Mouse (Mus musculus): ENCODE data around the gene Bcan. TPM values are rescaled to one million over a fixed set of nuclear protein-coding genes. Genes with fewer than 3 reads are reported as not detected.

Bcan gene
- total and polyA plus RNA-seq, 3 experiments, result 0.04 TPM; not detected in 2

DNA sequence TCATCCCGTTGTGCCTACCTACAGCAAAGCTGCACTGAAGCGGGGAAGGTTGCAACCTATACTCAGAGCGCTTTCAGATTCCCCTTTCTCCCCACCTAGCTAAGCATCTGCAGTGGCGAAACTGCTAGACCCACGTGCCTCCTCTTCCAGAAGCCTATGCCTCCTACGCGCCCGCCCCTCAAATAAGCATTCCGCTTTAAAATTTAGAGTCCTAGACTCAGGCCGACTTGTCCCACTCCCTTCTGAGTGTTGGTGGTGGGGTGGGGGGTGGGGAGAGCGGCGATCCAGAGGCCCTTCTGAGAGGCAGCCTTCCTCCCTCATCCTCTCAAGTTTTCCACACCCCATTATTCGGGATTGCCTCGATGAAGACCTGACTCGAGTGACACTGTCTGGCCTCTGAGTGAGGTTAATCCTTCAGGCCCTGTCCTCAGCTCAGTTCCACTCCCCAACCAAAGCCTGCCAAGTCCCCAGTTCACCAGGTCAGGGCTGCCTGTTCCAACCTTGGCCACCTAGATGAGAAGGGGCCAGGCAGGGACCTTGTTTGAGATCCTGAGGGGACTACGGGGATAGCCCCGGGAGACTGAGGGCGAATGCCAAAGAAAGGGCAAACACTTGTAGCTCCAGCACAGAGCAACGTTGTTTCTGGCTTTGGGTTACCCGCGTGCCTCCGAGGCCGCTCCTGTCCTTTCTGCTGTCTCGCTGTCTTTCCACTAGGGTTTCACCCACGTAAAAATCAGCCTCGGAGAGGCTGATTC, 52.8 kb downstream of the Bcan start:
- dilution Hi-C loops (cut with MboI; ENCODE audit: extremely low pct_ligation_motif_present, extremely low pct_unique_long_range_greater_than_20kb, low sequenced_read_pairs) (no loop called here), in situ Hi-C loops (cut with MboI; ENCODE audit: low pct_ligation_motif_present, low pct_unique_long_range_greater_than_20kb, low sequenced_read_pairs) (no loop called here)
- TF ChIP-seq POLR2AphosphoS2 (IDR thresholded peaks at IDR 0.05; ENCODE audit: low read depth, low read length) (peak; percentile 43; the same call in 1 of the 2 replicates), ETS1 (conservative IDR thresholded peaks at IDR 0.05; ENCODE audit: low read depth, low read length) (no peak)
- H3K9ac ChIP-seq (ENCODE audit: insufficient read depth, low read depth), result no peak overlapping the region
- H3K79me2 ChIP-seq (replicated peaks; ENCODE audit: control insufficient read depth, extremely low read depth, insufficient read depth, poor library complexity, severe bottlenecking), result no peaks in the 10 kb centered on the region
- H3K4me1 ChIP-seq (ENCODE audit: control insufficient read depth in 1 of 2, insufficient read depth in 2 of 2), result no peaks in the 10 kb centered on the region
- no peak for DNase-seq (ENCODE audit: extremely low read depth)
- no peaks in the 10 kb centered on the region for H3K27me3 ChIP-seq (replicated peaks)
- H3K27ac ChIP-seq (ENCODE audit: insufficient read depth, low read depth), result no peak overlapping the region
- peaks cover 12 to 39% of the 10 kb centered on the region in 2 experiments for H3K36me3 ChIP-seq (replicated peaks in 1 of 2; ENCODE audit: control insufficient read depth in 1 of 2, insufficient read depth in 1 of 2, low read length in 1 of 2)
- H3K4me3 ChIP-seq (replicated peaks in 1 of 3; ENCODE audit: low read depth in 2 of 3, low read length in 2 of 3, poor library complexity in 1 of 3), result no peak overlapping the region
- H3K9me3 ChIP-seq (replicated peaks; ENCODE audit: low read length), result no peaks in the 10 kb centered on the region
- H3K4me2 ChIP-seq (ENCODE audit: insufficient read depth, low read depth, poor library complexity, severe bottlenecking), result no peak overlapping the region

GRCm38 (mm10) chr3:87946541-87946860, 53.5 kb downstream of the Bcan start:
- in situ Hi-C loops (cut with MboI; ENCODE audit: low pct_ligation_motif_present, low pct_unique_long_range_greater_than_20kb, low sequenced_read_pairs) (no loop called here), dilution Hi-C loops (cut with MboI; ENCODE audit: extremely low pct_ligation_motif_present, extremely low pct_unique_long_range_greater_than_20kb, low sequenced_read_pairs) (no loop called here)
- Histone ChIP-seq H3K9me3 (replicated peaks; ENCODE audit: low read length) (no peaks in the 10 kb centered on the region), H3K4me2 (ENCODE audit: insufficient read depth, low read depth, poor library complexity, severe bottlenecking) (no peak overlapping the region), H3K4me3 (replicated peaks in 1 of 3; ENCODE audit: low read depth in 2 of 3, low read length in 2 of 3, poor library complexity in 1 of 3) (no peak overlapping the region), H3K36me3 (replicated peaks in 1 of 2; ENCODE audit: control insufficient read depth in 1 of 2, insufficient read depth in 1 of 2, low read length in 1 of 2) (peaks cover 18 to 46% of the 10 kb centered on the region in 2 experiments), H3K27me3 (replicated peaks) (no peaks in the 10 kb centered on the region), H3K9ac (ENCODE audit: insufficient read depth, low read depth) (no peak overlapping the region), H3K27ac (ENCODE audit: insufficient read depth, low read depth) (no peak overlapping the region), H3K4me1 (ENCODE audit: control insufficient read depth in 1 of 2, insufficient read depth in 2 of 2) (no peaks in the 10 kb centered on the region), H3K79me2 (replicated peaks; ENCODE audit: control insufficient read depth, extremely low read depth, insufficient read depth, poor library complexity, severe bottlenecking) (no peaks in the 10 kb centered on the region)
- TF ChIP-seq POLR2A (IDR thresholded peaks at IDR 0.05; ENCODE audit: low read depth, low read length) (no peak; the same call in 1 of the 2 replicates), MEF2A (IDR thresholded peaks at IDR 0.05; ENCODE audit: borderline replicate concordance, low read depth, low read length) (no peak), ELF1 (IDR thresholded peaks at IDR 0.05; ENCODE audit: low read depth, low read length) (no peak), MAFK (IDR thresholded peaks at IDR 0.05; ENCODE audit: insufficient replicate concordance, low read length) (no peak), ZNF384 (IDR thresholded peaks at IDR 0.05; ENCODE audit: low read depth, low read length) (no peak), HCFC1 (IDR thresholded peaks at IDR 0.05; ENCODE audit: low read depth, low read length) (no peak), TCF12 (IDR thresholded peaks at IDR 0.05; ENCODE audit: low read depth, low read length) (no peak), UBTF (IDR thresholded peaks at IDR 0.05; ENCODE audit: low read depth, low read length) (no peak), CHD2 (IDR thresholded peaks at IDR 0.05; ENCODE audit: low read length) (no peak)
- DNase-seq (ENCODE audit: extremely low read depth), result no peak

- no peak for TF ChIP-seq GABPA (IDR thresholded peaks at IDR 0.05; ENCODE audit: insufficient replicate concordance, low read depth, low read length)
- Histone ChIP-seq H3K4me2 (ENCODE audit: insufficient read depth, low read depth, poor library complexity, severe bottlenecking) (no peak overlapping the region), H3K9me3 (replicated peaks; ENCODE audit: low read length) (no peaks in the 10 kb centered on the region), H3K79me2 (replicated peaks; ENCODE audit: control insufficient read depth, extremely low read depth, insufficient read depth, poor library complexity, severe bottlenecking) (no peaks in the 10 kb centered on the region), H3K9ac (ENCODE audit: insufficient read depth, low read depth) (no peak overlapping the region), H3K4me3 (replicated peaks in 1 of 3; ENCODE audit: low read depth in 2 of 3, low read length in 2 of 3, poor library complexity in 1 of 3) (no peak overlapping the region), H3K4me1 (ENCODE audit: control insufficient read depth in 1 of 2, insufficient read depth in 2 of 2) (no peaks in the 10 kb centered on the region), H3K27ac (ENCODE audit: insufficient read depth, low read depth) (no peak overlapping the region), H3K36me3 (replicated peaks in 1 of 2; ENCODE audit: control insufficient read depth in 1 of 2, insufficient read depth in 1 of 2, low read length in 1 of 2) (peaks cover 24 to 51% of the 10 kb centered on the region in 2 experiments), H3K27me3 (replicated peaks) (no peaks in the 10 kb centered on the region)
- no peak for DNase-seq (ENCODE audit: extremely low read depth)
- dilution Hi-C loops (cut with MboI; ENCODE audit: extremely low pct_ligation_motif_present, extremely low pct_unique_long_range_greater_than_20kb, low sequenced_read_pairs) (no loop called here), in situ Hi-C loops (cut with MboI; ENCODE audit: low pct_ligation_motif_present, low pct_unique_long_range_greater_than_20kb, low sequenced_read_pairs) (no loop called here)
These were observed 54.1 kb downstream of the Bcan start for GRCm38 (mm10) chr3:87945781-87946540.
